Mouse (Mus musculus) lung, embryonic 14.5 days (tissue): Measurements from ENCODE around the gene Gm20388. TPM values are rescaled to one million over a fixed set of nuclear protein-coding genes. Genes with fewer than 3 reads are reported as not detected.

Experiments used
- ATAC-seq: fragments of 200-750 bp; cut with Nextera tagmentation; 2 replicates; pipeline ENCODE4 v1.8.0; 2017; ENCODE audit warnings: mild to moderate bottlenecking, moderate TSS enrichment, moderate library complexity; ENCODE audit not compliant: insufficient read depth
- DNase-seq: peaks from one replicate; pipeline ENCODE4 v3.0.0-alpha.2; 2015
- H3K27ac ChIP-seq: fragments of 300-500 bp; sonication (generic); 2 replicates; pipeline ENCODE4 v1.5.1; 2014; ENCODE audit warnings: low read depth, mild to moderate bottlenecking, moderate library complexity
- H3K27me3 ChIP-seq: fragments of 300-500 bp; sonication (generic); 2 replicates; pipeline ENCODE4 v1.6.1; 2014; ENCODE audit warnings: low read length, control low read depth; ENCODE audit not compliant: insufficient read depth
- H3K36me3 ChIP-seq: fragments of 300-500 bp; sonication (generic); 2 replicates; pipeline ENCODE4 v1.6.1; 2014; ENCODE audit warnings: control low read depth; ENCODE audit not compliant: insufficient read depth
- H3K4me1 ChIP-seq: fragments of 300-500 bp; sonication (generic); 2 replicates; pipeline ENCODE4 v1.6.1; 2014; ENCODE audit warnings: antibody characterized with exemption, control low read depth; ENCODE audit not compliant: insufficient read depth
- H3K4me2 ChIP-seq: fragments of 300-500 bp; sonication (generic); 2 replicates; pipeline ENCODE4 v1.6.1; 2014; ENCODE audit warnings: mild to moderate bottlenecking
- H3K4me3 ChIP-seq: fragments of 300-500 bp; sonication (generic); 2 replicates; pipeline ENCODE4 v1.5.1; 2014; ENCODE audit warnings: low read depth, low read length
- H3K9ac ChIP-seq: fragments of 300-500 bp; sonication (generic); 2 replicates; pipeline ENCODE4 v1.6.1; 2014
- H3K9me3 ChIP-seq: fragments of 300-500 bp; sonication (generic); 2 replicates; pipeline ENCODE4 v1.6.1; 2016; ENCODE audit warnings: low read depth, low read length, control low read depth
- CTCF ChIP-seq: IDR thresholded peaks from 2 replicates; pipeline ENCODE4 v1.5.1; 2016; ENCODE audit warnings: antibody characterized with exemption, low read depth
- WGBS: fragments of 180-500 bp; shearing (Covaris S2); extraction: QIAGEN DNeasy Blood & Tissue Kit; methylation state at CpG from one replicate; pipeline ENCODE4 v1.1.7; 2014; 5-methylcytosine and 5-hydroxymethylcytosine counted together
- polyA plus RNA-seq: library from polyadenylated mRNA; unstranded; fragments of >200 nt; fragmentation: Nextera tagmentation; extraction: Ambion mirVana; gene quantifications from 2 replicates; pipeline ENCODE4 v1.2.1, GENCODE M21; 2014

Gene Gm20388
- polyA plus RNA-seq, 1 experiment from 2014 or later: not detected

DNA sequence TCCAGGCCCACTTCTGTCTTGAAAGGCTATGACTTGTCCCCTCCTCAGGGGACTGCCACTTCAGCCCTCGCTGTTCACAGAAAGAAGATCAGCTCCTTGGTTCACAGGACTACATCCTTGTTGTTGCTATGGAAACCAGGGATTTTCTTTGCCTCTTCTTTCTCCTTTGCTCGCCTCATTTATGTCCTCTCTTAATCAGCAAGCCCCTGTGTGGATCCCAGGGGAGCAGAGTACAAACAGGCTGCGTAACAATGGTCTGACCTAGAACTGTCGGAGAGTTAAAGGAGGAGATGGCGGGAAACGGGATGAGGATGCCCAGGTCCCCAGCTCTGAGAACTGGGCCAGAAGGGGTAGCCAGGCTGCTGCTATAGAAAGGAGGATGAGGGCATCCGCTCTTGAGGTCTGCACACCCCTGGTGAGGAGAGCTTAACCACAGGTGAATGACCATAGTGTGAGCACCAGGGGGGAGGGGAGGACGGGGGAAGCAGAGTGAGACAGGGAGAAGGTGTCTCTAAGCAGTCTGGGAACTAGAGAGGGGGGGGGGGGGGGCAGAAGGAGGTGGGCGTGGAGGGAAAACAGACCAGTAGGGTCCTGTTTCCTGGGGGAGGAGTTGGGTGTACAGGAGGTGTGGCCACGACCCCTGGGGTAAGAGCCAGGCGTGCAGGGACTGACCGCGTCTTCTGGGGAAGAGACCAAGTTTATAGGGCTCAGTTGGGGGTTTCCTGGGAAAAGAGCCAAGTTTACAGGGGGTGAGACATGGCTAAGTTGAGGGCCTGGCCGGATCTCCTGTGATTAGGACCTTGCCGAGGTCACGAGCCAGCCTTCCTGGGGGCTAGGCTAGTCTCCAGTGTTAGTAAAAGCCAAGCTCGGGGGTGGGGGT, 1787.3 kb downstream of the Gm20388 start:
- no peaks in the 10 kb centered on the region for H3K9me3 ChIP-seq
- WGBS: 3% methylated on average over 17 of the region's 17 CpGs
- H3K27me3 ChIP-seq: no peaks in the 10 kb centered on the region
- H3K36me3 ChIP-seq: no peaks in the 10 kb centered on the region
- TF ChIP-seq CTCF: no peak
- peak overlapping the region; percentile 4; the same call in 1 of the 2 replicates for H3K9ac ChIP-seq
- ATAC-seq (peak; percentile 67), DNase-seq (peak; percentile 66)
- peak overlapping the region; percentile 21 for H3K4me3 ChIP-seq
- H3K27ac ChIP-seq: peak overlapping the region; percentile 26; the same call in 1 of the 2 replicates
- H3K4me1 ChIP-seq: no peaks in the 10 kb centered on the region
- H3K4me2 ChIP-seq: peak overlapping the region; percentile 61

DNA sequence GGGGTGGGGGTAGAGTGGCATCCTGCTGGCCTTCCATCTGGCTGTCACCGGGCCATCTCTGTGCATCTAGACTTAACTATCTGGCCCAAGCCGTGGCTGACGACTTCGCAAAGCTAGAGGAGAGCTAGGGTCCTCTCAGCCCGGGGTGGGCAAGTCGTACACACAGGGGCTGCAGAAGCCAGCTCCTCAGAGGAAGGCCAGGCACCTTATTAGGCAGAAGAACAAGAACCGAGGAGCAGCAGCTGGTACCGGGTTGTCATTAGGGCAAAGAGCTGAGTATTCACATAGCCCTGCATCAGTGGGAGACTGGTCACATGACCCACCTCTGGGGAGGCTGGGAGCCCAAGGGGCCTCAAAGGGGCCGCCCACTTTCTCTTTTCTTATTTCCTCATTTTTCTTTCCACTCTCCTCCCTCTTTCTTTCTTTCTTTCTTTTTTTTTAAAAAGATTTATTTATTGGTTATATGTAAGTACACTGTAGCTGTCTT, 1788.0 kb downstream of the Gm20388 start:
- peak overlapping the region; percentile 21 for H3K4me3 ChIP-seq
- 0 out of 2 replicates have a peak overlapping the region, but pooled peaks have one; percentile 4 for H3K9ac ChIP-seq
- no peak for TF ChIP-seq CTCF
- peak overlapping the region; percentile 26; the same call in 1 of the 2 replicates for H3K27ac ChIP-seq
- WGBS: 3% methylated on average over 9 of the region's 9 CpGs
- no peaks in the 10 kb centered on the region for H3K4me1 ChIP-seq
- no peaks in the 10 kb centered on the region for H3K9me3 ChIP-seq
- H3K27me3 ChIP-seq: no peaks in the 10 kb centered on the region
- H3K36me3 ChIP-seq: no peaks in the 10 kb centered on the region
- peak overlapping the region; percentile 61 for H3K4me2 ChIP-seq
- ATAC-seq (peak; percentile 63), DNase-seq (peak; percentile 32)

DNA sequence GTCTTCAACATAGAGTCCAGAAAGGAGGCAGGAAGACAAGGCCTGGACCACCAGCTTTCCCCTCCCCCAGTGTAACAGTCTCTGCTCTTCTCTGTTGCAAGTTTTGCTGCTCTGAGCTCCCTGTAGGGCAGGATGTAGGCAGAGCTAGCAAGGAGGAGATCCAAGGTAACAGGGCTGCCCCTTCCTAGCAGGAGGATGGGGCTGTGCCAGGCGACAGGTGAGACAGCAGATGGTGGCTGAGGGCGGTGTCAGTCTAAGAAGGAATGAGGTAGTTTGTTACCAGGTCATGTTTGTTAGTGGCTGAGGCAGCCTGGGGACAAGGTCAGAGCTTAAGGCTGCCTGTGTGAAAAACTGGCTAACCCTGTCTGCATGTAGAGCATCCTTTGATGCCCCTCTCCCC, 1789.3 kb downstream of the Gm20388 start:
- no peaks in the 10 kb centered on the region for H3K9me3 ChIP-seq

DNA sequence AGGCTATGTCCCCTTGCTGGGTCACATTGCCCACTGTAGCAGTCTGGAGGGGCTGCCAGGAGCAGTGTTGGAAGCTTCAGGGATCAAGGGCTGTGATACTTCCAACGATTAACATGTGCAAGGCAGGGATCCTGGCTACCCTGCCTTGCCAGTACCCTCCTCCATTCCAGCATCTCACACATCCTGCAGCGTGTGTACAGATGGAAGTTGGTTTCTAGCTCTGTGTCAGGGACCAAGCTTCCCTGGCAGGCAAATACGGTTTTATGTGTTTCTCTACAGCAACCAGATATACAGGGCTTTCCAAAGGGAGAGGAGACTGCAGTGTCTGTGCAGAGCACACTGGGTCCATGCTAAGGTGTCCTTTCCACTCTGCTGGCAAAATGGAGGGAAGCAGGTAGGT, 1794.5 kb downstream of the Gm20388 start:
- Histone ChIP-seq H3K9me3 (no peaks in the 10 kb centered on the region), H3K27ac (no peak overlapping the region), H3K4me2 (no peak overlapping the region), H3K4me1 (no peaks in the 10 kb centered on the region), H3K9ac (no peak overlapping the region), H3K36me3 (no peaks in the 10 kb centered on the region), H3K4me3 (no peak overlapping the region), H3K27me3 (no peaks in the 10 kb centered on the region)
- ATAC-seq: no peak
- no peak for DNase-seq
- 42% methylated on average over 3 of the region's 3 CpGs for whole genome bisulfite sequencing
- TF ChIP-seq CTCF: no peak

More for the DNA sequence above, 1789.3 kb downstream of the Gm20388 start:
- no peaks in the 10 kb centered on the region for H3K4me1 ChIP-seq
- TF ChIP-seq CTCF: no peak
- H3K27me3 ChIP-seq: no peaks in the 10 kb centered on the region
- DNase-seq: no peak
- H3K36me3 ChIP-seq: no peaks in the 10 kb centered on the region
- no peak overlapping the region for H3K4me2 ChIP-seq
- WGBS: 86% methylated on average over 2 of the region's 2 CpGs
- H3K9ac ChIP-seq: no peak overlapping the region
- no peak overlapping the region for H3K27ac ChIP-seq
- ATAC-seq: no peak
- H3K4me3 ChIP-seq: no peak overlapping the region

GRCm38 (mm10) chr8:121706956-121707355, 1796.3 kb downstream of the Gm20388 start:
- Histone ChIP-seq H3K9me3 (no peaks in the 10 kb centered on the region), H3K9ac (no peak overlapping the region), H3K4me1 (no peaks in the 10 kb centered on the region), H3K27me3 (no peaks in the 10 kb centered on the region), H3K27ac (no peak overlapping the region), H3K4me2 (no peak overlapping the region), H3K4me3 (no peak overlapping the region), H3K36me3 (no peaks in the 10 kb centered on the region)
- no peak for TF ChIP-seq CTCF
- 78% methylated on average over 11 of the region's 11 CpGs for WGBS
- DNase-seq (no peak), ATAC-seq (no peak)

GRCm38 (mm10) chr8:121708406-121708805, 1797.8 kb downstream of the Gm20388 start:
- no peak overlapping the region for H3K9ac ChIP-seq
- H3K9me3 ChIP-seq: no peaks in the 10 kb centered on the region
- no peak for ATAC-seq
- no peak overlapping the region for H3K4me2 ChIP-seq
- no peak for TF ChIP-seq CTCF
- H3K27ac ChIP-seq: no peak overlapping the region
- 62% methylated on average over 6 of the region's 6 CpGs for WGBS
- no peaks in the 10 kb centered on the region for H3K4me1 ChIP-seq
- no peak overlapping the region for H3K4me3 ChIP-seq
- H3K27me3 ChIP-seq: no peaks in the 10 kb centered on the region
- no peaks in the 10 kb centered on the region for H3K36me3 ChIP-seq
- no peak for DNase-seq

GRCm38 (mm10) chr8:121717502-121717901, 1806.9 kb downstream of the Gm20388 start:
- H3K9me3 ChIP-seq: no peaks in the 10 kb centered on the region
- H3K4me2 ChIP-seq: peak overlapping the region; percentile 38; the same call in 1 of the 2 replicates
- 36% methylated on average over 14 of the region's 14 CpGs for WGBS
- no peak overlapping the region; the same call in 1 of the 2 replicates for H3K9ac ChIP-seq
- no peak for TF ChIP-seq CTCF
- DNase-seq (no peak), ATAC-seq (no peak; the same call in 1 of the 2 replicates)
- no peaks in the 10 kb centered on the region for H3K36me3 ChIP-seq
- peaks cover 6% of the 10 kb centered on the region; the same call in 1 of the 2 replicates for H3K27me3 ChIP-seq
- H3K4me3 ChIP-seq: no peak overlapping the region
- H3K27ac ChIP-seq: no peak overlapping the region
- H3K4me1 ChIP-seq: no peaks in the 10 kb centered on the region
